Mouse (Mus musculus): ENCODE measurements around the gene Zfhx3.

The Zfhx3 gene

GRCm38 (mm10) chr8:108019651-108020050 is 77.2 kb downstream of the Zfhx3 start:
- no peak for DNase-seq

- DNase-seq, result no peak
Observed at GRCm38 (mm10) chr8:108022404-108022803, 80.0 kb downstream of the Zfhx3 start.

- no peak for DNase-seq
Observed at GRCm38 (mm10) chr8:108024331-108024730, 81.9 kb downstream of the Zfhx3 start.

- DNase-seq, result no peak
Observed at GRCm38 (mm10) chr8:108025249-108025648, 82.8 kb downstream of the Zfhx3 start.

- no peak for DNase-seq
Observed at GRCm38 (mm10) chr8:108026557-108027440, 84.4 kb downstream of the Zfhx3 start.

- no peak for DNase-seq
Observed at GRCm38 (mm10) chr8:108027561-108028025, 85.1 kb downstream of the Zfhx3 start.

GRCm38 (mm10) chr8:108028440-108028839 is 86.0 kb downstream of the Zfhx3 start:
- DNase-seq, result no peak

GRCm38 (mm10) chr8:108031159-108031558 is 88.7 kb downstream of the Zfhx3 start:
- DNase-seq, result no peak

- DNase-seq, result no peak
Observed at GRCm38 (mm10) chr8:108034070-108034469, 91.6 kb downstream of the Zfhx3 start.

- DNase-seq, result no peak
Observed at GRCm38 (mm10) chr8:108034726-108035125, 92.3 kb downstream of the Zfhx3 start.

- no peak for DNase-seq
Observed at GRCm38 (mm10) chr8:108043618-108044017, 101.2 kb downstream of the Zfhx3 start.

GRCm38 (mm10) chr8:108044185-108044584 is 101.7 kb downstream of the Zfhx3 start:
- no peak for DNase-seq

GRCm38 (mm10) chr8:108056241-108056640 is 113.8 kb downstream of the Zfhx3 start:
- no peak for DNase-seq

GRCm38 (mm10) chr8:108061972-108062371 is 119.5 kb downstream of the Zfhx3 start:
- no peak for DNase-seq

- no peak for DNase-seq
Observed at GRCm38 (mm10) chr8:108067111-108067510, 124.7 kb downstream of the Zfhx3 start.

GRCm38 (mm10) chr8:108068195-108068594 is 125.8 kb downstream of the Zfhx3 start:
- DNase-seq, result no peak

- no peak for DNase-seq
Observed at GRCm38 (mm10) chr8:108070438-108070837, 128.0 kb downstream of the Zfhx3 start.

- no peak for DNase-seq
Observed at GRCm38 (mm10) chr8:108072126-108072746, 129.8 kb downstream of the Zfhx3 start.

- no peak for DNase-seq
Observed at GRCm38 (mm10) chr8:108072853-108073252, 130.4 kb downstream of the Zfhx3 start.

- DNase-seq, result no peak
Observed at GRCm38 (mm10) chr8:108075176-108075575, 132.7 kb downstream of the Zfhx3 start.

- DNase-seq, result no peak
Observed at GRCm38 (mm10) chr8:108078726-108079125, 136.3 kb downstream of the Zfhx3 start.

GRCm38 (mm10) chr8:108086913-108087312 is 144.5 kb downstream of the Zfhx3 start:
- no peak for DNase-seq

- DNase-seq, result no peak
Observed at GRCm38 (mm10) chr8:108089632-108090031, 147.2 kb downstream of the Zfhx3 start.

GRCm38 (mm10) chr8:108098598-108098997 is 156.2 kb downstream of the Zfhx3 start:
- DNase-seq, result no peak

Data from thymus, adult 18-20 months (tissue).